Comparison of ENCODE assay signal across 8 mouse cellular contexts in genomic region chr2:51830286-51830944, GRCm38 (mm10).
DNase-seq lines count a peak whose midpoint lies in the region; ATAC-seq lines count a peak whose summit lies in the region.

No protein-coding gene starts in this region.

- ATAC-seq in erythroid progenitor cell, adult 5-6 weeks (replicated peaks; ENCODE audit: low FRiP score, poor library complexity, severe bottlenecking), result no peak

- DNase-seq in urinary bladder, postnatal 14 days (ENCODE audit: low spot score), result peak; percentile 66
- DNase-seq in urinary bladder, postnatal 10 days (ENCODE audit: low spot score), result no peak
- DNase-seq in cerebellum, postnatal 25 days, result peak; percentile 28 to 68
- peak; percentile 78 for DNase-seq in gastrocnemius, postnatal 14 days
- DNase-seq in kidney, adult 9 months, result peak; percentile 74
- peak; percentile 9 to 48 for DNase-seq in lung, adult 18-20 months
- peak; percentile 24 for DNase-seq in ovary, adult 18-20 months (ENCODE audit: low spot score)

- intact Hi-C loops in gastrocnemius, postnatal 14 days (cut with DNase I; ENCODE audit: low total_unique reads), result no loop called here
